Mouse (Mus musculus): ENCODE measurements around the gene Cops8.

Gene Cops8

DNA sequence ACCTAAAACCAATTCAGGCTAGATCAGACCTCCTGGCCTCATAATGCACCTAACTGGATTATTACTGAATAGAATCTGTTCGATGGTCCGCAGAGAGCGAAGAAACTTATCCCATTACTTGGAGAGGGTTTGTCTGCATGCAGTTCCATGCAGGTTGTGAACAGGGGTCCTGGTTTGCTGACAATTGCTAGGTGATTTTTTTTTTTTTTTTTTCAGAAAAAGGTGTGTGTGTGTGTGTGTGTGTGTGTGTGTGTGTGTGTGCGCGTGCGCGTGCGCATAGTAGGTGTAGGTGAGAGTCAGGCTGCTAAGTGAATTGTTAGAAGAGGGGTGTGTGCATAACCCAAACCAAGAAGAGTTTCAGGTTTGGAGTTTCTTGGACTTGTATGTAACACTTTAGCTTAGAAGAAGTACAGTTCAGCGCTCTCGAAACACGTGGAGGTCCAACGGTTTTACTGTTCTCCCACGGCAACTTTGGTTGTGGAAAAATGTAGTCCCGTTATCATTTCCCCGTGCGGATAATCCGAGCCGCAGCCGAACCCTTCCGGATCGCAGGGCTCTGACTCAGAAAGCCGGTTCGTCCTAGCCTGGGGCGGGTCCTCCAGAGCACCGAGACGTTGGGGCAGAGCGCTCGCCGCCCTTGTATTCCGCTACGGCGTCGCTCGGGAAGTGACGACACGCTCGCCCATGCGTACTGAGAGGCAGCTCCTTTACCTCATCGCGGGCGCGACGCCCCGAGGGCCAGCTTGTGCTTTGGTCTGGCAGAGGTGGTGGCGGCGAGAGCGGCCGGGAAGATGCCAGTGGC, at the start of gene Cops8:
Cops8 (plus strand) TSS at position 223 of the 802 bp plus-strand sequence.
- in situ Hi-C loops (cut with MboI, MseI) = no loop called here

DNA sequence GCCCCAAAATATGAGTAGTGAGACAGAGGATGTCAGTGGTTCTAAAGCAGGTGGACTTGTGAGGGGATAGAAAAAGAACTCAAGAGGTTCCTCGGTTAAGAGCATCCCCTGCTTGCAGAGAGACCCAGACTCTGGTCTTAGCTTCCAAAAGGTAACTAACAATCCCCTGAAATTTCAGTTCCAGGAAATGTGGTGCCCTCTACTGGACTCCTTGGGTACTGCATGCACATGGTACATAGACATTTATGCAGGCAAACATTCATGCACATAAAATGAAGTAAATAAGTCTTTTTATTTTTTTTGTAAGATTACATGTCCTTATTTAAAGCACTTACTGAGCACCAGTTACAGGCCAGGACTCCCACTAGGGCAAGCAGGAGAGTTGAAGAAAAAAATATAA, 45.6 kb upstream of the Cops8 start:
- in situ Hi-C loops (cut with MboI, MseI) = no loop called here

DNA sequence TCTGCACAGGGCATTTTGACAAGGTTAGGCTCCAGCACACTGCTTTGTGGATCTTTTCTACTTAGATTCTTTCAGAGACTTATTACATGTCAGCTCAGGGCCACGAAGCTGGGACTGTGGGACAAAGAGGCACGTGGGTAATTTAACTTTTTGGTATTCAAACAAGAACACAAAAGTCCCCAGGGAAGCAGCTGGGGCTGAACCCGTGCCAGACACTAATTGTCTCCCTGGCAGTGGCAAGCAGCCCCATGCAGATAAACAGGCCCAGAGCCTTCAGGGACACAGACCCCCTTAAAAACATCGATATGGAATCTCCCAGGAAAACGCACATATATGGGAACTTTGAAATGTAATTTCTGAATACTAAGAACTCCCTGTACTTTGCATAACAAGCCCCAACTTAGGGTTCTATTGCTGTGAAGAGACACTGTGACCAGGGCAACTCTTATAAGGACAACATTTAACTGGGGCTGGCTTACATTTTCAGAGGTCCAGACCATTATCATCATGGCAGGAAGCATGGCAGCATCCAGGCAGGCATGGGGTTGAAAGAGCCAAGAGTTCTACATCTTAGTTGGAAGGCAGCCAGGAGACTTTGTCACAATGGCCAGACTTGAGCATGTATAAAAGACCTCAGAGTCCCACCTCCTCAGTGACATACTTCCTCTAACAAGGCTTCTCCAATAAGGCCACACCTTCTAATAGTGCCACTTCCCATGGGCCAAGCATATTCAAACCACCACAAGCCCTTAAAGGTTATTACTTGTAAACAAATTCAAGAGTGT, 41.6 kb upstream of the Cops8 start:
- in situ Hi-C loops (cut with MboI, MseI) = no loop called here

DNA sequence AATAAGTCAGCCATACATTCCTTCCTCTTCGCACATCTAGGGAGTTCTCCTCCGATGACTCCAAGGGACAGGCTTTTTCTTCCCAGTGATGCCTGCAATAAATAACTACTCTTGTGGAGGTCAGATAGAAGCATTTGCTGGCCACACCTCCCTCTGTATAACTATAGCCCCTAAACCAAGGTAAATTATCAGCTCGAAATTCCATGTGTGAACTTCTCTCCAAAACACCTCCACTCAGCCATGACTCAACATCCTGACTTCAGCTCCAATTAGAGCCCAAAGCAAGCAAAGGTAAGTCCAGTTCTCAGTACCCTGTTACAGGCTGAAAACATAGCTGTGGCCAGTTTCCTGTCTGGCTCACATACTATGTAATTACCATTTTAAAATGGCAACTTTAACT, 38.8 kb upstream of the Cops8 start:
- in situ Hi-C loops (cut with MboI, MseI) = no loop called here

DNA sequence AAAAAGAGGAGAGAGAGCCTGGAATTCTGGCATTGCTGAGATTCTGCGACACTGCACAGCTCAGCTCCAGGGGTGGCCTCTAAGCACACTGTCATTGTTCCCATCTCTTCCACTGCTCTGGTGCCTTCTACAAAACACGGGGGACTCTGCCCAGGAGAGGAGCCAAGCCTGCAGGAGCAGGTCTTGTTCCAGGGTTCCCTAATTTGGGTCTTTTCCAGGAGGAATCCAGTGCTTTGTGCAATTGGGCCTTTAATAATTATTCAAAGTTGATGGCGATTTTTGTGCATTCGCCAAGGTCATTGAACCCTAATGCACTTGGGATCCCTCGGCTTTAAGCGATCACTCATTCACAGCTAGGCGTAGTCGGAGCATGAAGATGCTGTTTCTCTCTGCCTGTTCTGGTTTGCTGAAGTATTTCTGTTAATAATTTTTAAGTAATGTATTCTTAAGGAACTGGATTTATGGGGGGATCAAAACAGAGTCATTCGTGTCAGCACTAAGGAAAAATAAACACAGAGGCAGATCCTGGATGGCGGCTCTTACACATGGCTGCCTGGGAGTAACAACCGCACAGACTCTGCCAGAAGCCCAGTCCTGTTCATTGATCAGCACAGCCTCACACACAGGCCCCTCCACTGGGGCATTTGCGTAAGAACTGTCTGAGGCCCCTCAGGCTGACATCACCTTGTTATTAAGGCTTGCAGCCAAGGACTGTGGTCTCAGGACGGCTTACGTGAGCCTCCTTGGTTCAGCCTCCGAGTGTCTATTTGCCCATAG, 35.9 kb upstream of the Cops8 start:
- in situ Hi-C loops (cut with MboI, MseI) = no loop called here

DNA sequence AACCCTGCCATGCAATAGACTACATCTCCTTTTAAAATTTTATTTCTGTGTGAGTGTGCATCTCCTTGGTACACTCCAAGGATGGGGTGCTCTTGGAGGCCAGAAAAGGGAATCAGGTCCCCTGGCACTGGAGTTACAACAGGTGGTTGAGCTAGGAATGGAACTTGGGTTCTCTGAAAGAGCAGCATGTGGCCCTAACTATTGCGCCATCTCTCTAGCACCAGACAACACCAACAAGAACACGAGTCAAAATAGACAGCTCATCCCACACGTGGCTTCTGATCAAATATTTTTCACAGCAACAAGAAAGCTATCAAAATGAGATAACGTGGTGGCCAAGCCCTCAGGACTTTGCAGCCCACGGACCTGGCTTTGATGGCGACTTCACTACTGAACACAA, 28.9 kb upstream of the Cops8 start:
- in situ Hi-C loops (cut with MboI, MseI) = no loop called here

DNA sequence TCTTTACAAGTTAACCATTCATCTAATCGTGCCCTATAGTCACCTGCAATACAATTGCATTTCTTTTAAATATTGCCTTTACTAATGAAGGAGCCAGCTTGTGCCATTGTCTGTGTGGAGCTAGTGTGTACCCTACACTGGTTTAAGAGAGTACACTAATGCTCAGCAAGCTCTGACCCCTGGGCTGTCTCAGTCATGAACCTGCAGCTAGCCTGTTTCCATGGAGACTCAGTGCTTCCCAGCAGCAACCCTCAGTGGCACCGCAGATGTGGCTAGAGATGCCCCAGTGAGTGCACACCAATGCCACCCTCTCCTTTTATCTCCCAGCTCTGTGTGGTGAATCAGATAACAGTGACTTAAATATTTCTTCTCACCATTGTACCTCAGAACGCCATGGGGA, 27.9 kb upstream of the Cops8 start:
- in situ Hi-C loops (cut with MboI, MseI) = no loop called here

DNA sequence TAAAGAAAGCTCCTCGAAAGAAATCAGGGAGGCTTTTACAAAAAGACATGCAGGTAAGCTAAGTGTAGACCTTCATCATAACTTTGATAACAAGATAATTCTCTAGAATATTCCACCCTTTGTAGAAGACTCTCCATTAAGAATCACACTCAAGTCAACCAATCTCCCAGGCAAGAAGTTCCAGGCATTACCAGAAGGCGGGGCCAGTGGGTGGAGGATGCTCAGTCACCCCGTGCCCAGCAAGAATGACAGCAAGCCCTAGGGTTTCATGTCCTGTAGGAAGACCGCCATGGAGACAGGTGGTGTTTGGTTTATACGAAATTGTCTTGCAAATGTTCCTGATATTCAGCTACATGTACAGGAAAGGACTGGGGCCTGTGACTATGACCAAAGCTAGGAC, 25.4 kb upstream of the Cops8 start:
- in situ Hi-C loops (cut with MboI, MseI) = no loop called here

DNA sequence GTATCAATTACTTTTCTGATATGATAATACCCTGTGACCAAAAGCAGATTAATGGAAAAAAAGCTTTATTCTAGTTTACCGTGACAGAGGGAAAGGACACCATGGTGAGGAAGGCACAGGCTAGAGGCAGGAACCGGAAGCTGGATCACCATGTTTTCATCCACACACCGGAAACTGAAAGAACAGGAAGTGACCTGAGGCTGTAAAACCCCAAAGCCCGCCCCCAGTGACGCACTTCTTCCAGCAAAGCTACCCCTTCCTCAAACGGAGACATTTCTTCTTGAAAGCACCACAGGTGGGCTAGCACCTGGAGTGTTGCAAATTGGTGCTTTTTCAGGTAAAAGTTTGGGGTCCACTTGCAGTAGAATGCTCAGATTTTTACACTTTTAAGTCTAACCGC, 20.1 kb upstream of the Cops8 start:
- in situ Hi-C loops (cut with MboI, MseI) = no loop called here

DNA sequence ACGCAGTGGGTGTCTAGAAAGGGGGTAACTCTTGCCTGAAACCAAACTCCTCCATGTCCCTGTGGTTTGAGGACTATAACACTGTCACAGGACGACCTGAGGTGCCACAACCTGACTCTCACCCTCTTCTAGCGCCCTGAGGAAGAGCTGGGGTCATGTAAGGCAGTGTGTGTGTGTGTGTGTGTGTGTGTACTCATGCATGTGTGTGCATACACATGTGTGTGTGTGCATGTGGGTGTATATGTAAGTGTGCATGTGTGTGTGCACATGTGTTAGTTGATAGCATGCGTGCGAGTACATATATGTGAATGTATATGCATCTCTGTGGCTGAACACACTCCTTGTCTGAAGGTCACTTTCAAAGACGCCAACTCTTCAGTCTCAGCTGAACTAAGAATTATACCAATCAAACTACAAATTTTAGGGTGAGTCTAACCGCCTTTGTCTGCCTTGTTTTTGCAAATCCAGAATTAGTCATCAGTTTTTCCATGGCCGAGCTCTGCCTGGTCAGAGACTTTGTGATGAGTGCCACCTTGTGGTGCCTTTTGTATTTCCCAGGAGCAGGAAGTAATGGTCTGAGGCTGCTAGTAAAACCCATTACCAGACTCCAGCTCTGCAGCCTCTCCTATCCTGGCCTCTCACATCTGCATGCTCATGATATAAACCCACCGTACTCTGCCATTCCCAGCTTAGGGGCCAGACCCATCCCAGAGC, 14.6 kb upstream of the Cops8 start:
- in situ Hi-C loops (cut with MboI, MseI) = no loop called here

DNA sequence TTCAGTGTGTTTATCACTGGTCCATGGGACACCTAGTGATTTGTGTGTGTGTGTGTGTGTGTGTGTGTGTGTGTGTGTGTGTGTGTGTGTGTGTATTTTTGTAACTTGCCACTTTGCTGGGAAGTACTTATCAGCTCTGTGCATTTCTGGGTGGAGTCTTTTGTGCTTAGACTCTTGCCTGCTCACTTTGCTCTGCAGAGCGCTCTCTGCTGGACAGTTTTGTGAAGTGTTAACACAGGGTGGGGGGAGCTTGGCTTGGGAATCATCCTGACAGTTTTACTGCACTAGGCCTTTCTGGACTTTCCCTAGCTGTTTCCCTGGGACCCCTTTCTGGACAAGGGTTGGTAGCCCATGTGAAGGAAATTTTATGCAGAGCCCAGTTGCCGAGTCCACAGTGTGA, 12.0 kb upstream of the Cops8 start:
- in situ Hi-C loops (cut with MboI, MseI) = loop anchor here (5.0 kb wide), 1 partner anchor 528 kb away; no protein-coding TSS in a partner anchor

DNA sequence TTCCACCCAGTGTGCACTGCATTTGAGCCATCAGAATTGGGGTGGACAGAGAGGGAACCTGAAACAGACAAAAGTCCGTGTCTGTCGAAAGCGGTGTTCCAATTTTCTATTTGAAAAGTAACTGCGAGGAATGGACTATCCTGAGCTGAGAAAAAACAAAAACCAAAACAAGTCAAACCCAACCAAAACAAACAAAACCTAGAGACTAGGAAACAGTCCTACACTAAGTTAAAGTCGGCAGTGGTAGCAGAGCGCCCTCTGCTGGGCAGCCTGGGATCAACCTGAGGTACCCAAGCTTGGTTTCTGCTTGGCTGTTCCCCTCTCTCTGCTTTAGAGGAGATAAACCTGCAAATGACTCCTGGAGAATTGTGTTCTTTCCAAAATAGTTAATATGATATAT, 10.0 kb upstream of the Cops8 start:
- in situ Hi-C loops (cut with MboI, MseI) = loop anchor here (5.0 kb wide), 1 partner anchor 530 kb away; no protein-coding TSS in a partner anchor

DNA sequence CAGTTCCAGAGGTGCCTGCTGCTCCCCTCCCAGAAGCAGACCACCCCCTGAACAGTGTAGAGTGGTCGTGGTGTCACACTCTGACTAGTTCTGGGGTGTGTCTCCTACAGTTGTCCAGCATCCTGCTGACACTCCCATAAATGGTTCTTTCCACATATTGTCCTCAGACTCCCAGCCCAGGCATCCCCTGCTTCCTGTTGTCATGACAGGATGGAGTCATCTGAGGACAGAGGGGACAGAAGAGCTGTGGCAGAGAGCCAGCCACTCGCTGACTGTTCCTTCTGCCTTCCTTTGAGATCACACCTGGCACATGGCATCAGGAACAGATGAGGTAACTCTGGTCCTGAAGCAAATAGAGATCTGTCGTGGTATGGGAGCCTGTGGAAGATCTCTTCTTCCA, 3.6 kb upstream of the Cops8 start:
- in situ Hi-C loops (cut with MboI, MseI) = no loop called here

DNA sequence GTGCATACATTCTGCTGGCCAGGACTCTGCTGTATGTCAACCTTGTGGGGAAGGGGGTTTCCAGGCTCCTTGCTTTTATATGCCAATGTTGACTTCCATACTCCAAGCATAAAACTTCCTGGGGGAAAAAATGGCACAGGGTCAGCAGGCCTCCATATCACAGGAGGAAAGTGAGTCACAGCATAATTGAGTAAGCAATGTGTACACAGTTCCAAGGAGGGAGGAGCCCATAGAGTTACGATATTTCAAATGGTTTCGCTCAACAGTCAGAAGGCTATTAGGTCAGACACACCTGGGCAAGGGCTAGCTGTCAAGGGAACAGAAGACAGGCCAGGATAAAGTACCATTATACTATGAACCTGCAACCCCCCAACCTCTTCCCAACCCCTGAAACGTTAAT, 1.7 kb upstream of the Cops8 start:
- in situ Hi-C loops (cut with MboI, MseI) = no loop called here

DNA sequence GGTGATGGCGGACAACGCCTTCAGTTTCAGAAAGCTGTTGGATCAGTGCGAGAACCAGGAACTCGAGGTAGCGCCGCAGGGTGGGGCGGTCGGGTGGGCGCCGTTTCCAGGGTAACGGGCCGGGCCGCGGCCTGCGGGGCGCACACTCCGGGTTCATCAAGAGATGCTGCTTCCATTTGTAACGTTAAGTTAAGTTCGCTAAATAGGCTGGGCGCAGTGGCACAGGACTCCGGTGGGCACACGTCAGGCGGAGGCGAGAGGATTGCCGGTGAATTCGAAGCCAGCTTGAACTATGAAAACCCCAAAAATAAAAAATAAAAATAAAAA, 743 bp downstream of the Cops8 start:
- in situ Hi-C loops (cut with MboI, MseI) = no loop called here

DNA sequence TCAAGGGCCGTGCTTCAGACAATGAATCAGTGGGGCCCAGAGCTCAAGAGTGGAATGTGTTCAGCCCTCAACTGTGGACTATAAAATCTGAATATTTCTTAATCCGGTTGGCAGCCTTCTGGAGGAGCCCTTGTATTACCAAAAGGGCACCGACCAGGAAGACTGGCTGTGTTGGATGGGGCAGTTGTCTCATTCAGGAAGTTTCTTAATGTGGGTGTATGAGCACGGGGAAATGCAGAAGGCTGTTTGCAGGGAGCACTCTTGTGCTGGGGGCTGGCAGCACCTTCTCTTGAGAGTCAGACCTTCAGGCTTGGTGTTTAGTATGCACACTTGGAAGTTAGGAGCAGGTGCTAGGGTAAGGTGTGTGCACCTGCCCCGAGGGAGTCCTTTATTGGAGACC, 6.6 kb downstream of the Cops8 start:
- in situ Hi-C loops (cut with MboI, MseI) = no loop called here

DNA sequence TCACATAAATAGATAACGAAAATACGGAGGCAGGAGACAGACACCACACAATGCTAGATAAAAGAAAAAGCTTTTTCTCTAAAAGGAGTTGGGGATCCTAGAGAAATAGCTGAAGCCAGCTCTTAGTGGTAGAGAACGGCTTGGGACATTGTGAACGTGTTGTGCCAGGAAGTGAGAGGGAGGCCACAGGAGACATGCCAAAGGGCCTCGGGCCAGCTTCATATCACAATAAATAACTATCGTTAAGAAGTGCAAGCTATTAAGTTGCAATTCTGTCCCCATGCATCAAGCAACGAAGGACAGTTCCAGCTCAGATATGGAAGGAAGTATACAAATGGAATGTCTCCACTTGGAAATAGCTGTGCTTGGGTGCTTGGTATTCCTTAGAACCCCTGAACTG, 14.5 kb downstream of the Cops8 start:
- in situ Hi-C loops (cut with MboI, MseI) = no loop called here

DNA sequence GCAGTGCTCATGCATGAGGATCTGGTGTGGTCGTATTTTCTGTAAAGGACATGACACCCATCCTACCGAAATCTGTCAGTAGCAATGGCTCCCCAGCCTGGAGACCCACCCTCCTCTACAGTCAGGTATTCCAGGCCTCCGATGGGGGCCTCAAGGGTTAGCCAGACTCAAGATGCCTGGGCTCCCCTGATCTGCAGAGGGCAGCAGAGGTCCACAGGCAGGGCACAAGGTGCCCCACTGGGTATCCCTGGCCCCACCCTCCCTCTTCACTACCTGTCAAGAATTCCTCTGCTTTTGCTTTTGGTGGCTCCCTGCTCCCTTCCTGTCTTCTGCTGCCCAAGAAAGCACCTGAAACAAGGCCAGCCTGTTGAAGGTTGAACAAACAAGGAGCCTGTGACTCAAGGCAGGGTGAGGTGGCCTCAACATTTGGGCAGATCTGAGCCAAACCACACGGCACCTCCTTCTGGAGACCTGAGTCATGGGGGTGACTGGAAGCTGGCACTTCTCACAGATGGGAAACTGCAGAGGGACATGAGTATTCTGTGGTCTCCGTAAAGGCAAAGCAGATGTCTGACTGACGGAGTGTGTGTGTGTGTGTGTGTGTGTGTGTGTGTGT, 30.7 kb downstream of the Cops8 start:
- in situ Hi-C loops (cut with MboI, MseI) = no loop called here

DNA sequence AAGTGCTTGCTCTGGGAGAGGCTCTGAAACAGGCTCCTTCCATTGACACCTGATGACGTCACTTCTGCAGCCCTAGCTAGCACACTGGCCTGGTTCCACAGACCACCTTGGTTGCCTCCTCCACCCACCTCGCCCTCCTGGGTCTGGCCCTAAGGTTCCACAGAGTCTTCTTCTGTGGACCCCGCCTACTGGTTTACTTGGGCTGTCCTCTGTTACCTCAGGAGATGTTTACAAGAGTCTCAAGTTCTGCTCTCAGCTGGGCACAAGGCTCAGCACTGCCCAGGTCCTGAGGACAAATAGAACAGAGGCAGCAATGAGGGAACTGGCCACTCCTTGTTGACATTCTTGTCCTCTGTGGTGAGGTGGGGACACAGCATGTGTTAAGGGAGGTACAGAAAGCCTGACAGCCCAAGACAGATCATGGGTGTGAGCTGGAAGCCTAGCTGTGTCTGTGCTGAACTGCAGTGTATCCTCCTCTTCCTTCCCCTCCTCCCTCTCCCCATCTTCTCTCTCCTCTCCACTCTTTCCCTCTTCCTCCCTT, 31.5 kb downstream of the Cops8 start:
- in situ Hi-C loops (cut with MboI, MseI) = no loop called here

DNA sequence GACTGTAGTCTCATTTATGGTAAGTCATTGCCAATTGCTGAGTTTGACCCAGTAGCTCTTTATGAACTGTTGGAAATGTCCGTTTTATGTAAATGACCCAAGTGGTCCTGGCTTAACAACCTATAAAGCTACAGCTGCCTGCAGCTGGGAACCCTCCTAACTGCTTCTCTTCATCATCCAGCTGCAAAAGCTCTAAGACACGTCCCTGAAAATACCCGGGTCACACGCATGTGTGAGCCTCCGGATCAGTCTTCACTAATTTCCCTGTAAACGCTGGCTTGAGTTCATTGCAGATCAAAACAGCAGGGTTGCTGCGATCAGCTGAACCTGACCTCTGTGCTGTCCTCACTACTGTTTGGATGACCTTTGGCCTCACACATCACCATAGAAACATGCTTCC, 35.6 kb downstream of the Cops8 start:
- in situ Hi-C loops (cut with MboI, MseI) = no loop called here
